Mouse (Mus musculus) heart, embryonic 11.5 days (tissue): ENCODE data around the gene Obscn. TPM values are rescaled to one million over a fixed set of nuclear protein-coding genes. Genes with fewer than 3 reads are reported as not detected.
A peak's percentile ranks its signal among the peaks of the same experiment; 100 is the strongest.
"Not testable (repeated sequence)": the region's sequence is repeated elsewhere in the genome, so short reads cannot be mapped to it uniquely, and the experiment has no call there.

ENCODE experiments used
- ATAC-seq: fragments of 200-750 bp; cut with Nextera tagmentation; replicated peaks from 2 replicates; pipeline ENCODE4 v1.8.0; 2017; ENCODE audit warnings: moderate library complexity; ENCODE audit not compliant: insufficient number of reproducible peaks, low FRiP score, low TSS enrichment
- H3K27ac ChIP-seq: fragments of 300-500 bp; sonication (generic); 2 replicates; pipeline ENCODE4 v1.5.1; 2014; ENCODE audit warnings: mild to moderate bottlenecking, low read depth, low read length
- H3K27me3 ChIP-seq: fragments of 300-500 bp; sonication (generic); 2 replicates; pipeline ENCODE4 v1.6.1; 2014; ENCODE audit warnings: mild to moderate bottlenecking, low read length, mixed read lengths; ENCODE audit not compliant: control insufficient read depth, insufficient read depth
- H3K36me3 ChIP-seq: fragments of 300-500 bp; sonication (generic); 2 replicates; pipeline ENCODE4 v1.6.1; 2014; ENCODE audit warnings: mild to moderate bottlenecking, low read length, moderate library complexity, mixed read lengths; ENCODE audit not compliant: control insufficient read depth, insufficient read depth
- H3K4me1 ChIP-seq: fragments of 300-500 bp; sonication (generic); 2 replicates; pipeline ENCODE4 v1.6.1; 2014; ENCODE audit warnings: low read length; ENCODE audit not compliant: control insufficient read depth, insufficient read depth
- H3K4me2 ChIP-seq: fragments of 300-500 bp; sonication (generic); 2 replicates; pipeline ENCODE4 v1.6.1; 2014; ENCODE audit warnings: mild to moderate bottlenecking, moderate library complexity
- H3K4me3 ChIP-seq: fragments of 300-500 bp; sonication (generic); 2 replicates; pipeline ENCODE4 v1.5.1; 2014; ENCODE audit warnings: low read depth, low read length
- H3K9ac ChIP-seq: fragments of 300-500 bp; sonication (generic); 2 replicates; pipeline ENCODE4 v1.6.1; 2014; ENCODE audit warnings: mild to moderate bottlenecking, low read depth, low read length, moderate library complexity
- H3K9me3 ChIP-seq: fragments of 300-500 bp; sonication (generic); replicated peaks from 2 replicates; pipeline ENCODE4 v1.6.1; 2016; ENCODE audit warnings: low read length; ENCODE audit not compliant: control insufficient read depth
- WGBS: fragments of 180-500 bp; shearing (Covaris S2); extraction: QIAGEN DNeasy Blood & Tissue Kit; methylation state at CpG from one replicate; pipeline ENCODE4 v1.1.7; 2014; ENCODE audit not compliant: insufficient replicate concordance; 5-methylcytosine and 5-hydroxymethylcytosine counted together
- polyA plus RNA-seq: library from polyadenylated mRNA; unstranded; fragments of >200 nt; fragmentation: Nextera tagmentation; extraction: Ambion mirVana; gene quantifications from 2 replicates; pipeline ENCODE4 v1.2.1, GENCODE M21; 2014

Obscn gene
- polyA plus RNA-seq, 1 experiment from 2014 or later, result 39.3 TPM

DNA sequence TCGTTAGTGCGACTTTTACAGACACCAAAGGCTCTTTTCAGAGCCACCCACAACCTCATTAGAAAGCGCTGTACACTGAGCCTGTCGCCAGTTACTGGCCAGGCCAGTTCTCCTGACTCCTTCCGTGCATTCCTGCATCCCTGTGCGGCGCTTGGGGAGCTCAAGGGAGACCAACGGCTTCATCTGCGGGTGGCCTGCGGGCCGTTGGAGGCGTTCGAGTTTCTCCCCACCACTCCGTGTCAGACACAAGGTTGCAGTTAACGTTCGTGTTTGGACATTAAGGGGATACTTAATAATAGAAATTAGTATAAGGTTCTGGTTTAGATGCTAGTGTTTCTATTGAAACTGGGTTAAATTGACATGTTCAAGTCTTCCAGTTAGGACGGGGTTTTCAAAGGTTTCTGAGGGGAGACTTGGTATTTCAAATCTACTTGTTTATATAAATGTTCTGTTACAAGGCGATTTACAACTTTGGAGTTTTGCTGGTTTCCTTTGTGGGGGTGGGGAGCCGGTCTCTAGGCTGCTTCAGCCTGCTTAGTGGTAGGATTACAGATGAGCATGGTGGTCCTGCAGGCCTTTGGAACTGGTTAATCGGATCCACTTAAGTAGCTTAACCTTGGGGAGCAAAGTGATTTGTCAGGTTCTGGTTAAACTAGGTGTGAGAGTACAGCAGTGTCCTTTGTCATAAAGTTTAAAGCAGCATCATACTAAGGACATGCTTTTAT, 180.9 kb downstream of the Obscn start:
- peaks cover 29% of the 10 kb centered on the region for H3K4me1 ChIP-seq
- WGBS, result under 1% methylated on average over 20 of the region's 20 CpGs
- H3K27ac ChIP-seq, result peak overlapping the region; percentile 99
- H3K4me2 ChIP-seq, result peak overlapping the region; percentile 87
- no peak for ATAC-seq
- no peaks in the 10 kb centered on the region for H3K9me3 ChIP-seq
- H3K4me3 ChIP-seq, result peak overlapping the region; percentile 82
- H3K36me3 ChIP-seq, result no peaks in the 10 kb centered on the region
- peaks cover 15% of the 10 kb centered on the region for H3K27me3 ChIP-seq
- H3K9ac ChIP-seq, result peak overlapping the region; percentile 96

DNA sequence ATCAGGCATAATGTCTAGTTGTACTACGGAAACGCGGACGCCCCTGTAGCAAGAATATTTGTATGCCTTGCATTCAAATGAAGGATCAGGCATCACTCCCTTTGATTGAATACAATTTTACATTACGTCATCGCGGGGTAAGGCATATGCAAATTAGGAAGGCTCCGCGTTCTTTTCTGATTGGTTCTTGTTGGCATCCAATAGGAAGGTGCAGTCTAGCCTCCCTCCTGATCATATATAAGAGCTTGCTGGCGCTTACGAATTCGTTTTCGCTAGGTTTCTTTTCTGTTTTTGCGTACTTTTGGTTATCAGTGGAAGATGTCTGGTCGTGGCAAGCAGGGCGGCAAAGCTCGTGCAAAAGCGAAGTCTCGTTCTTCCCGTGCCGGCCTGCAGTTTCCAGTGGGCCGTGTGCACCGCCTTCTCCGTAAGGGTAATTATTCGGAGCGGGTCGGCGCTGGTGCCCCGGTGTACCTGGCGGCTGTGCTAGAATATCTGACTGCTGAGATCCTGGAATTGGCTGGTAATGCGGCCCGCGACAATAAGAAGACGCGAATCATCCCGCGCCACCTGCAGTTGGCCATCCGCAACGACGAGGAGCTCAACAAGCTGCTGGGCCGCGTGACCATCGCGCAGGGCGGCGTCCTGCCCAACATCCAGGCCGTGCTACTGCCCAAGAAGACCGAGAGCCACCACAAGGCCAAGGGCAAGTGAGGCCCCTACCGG, 181.6 kb downstream of the Obscn start, which contains the start of the genes Hist3h2a and Trim17:
Gene Hist3h2a (plus strand): TSS at position 266 of the 723 bp plus-strand sequence.
Gene Trim17 (plus strand): TSS at position 266 of the 723 bp plus-strand sequence.
- Histone ChIP-seq H3K27me3 (peaks cover 20% of the 10 kb centered on the region), H3K4me3 (peak within 1 kb of the TSS; percentile 82), H3K9ac (peak within 1 kb of the TSS; percentile 96), H3K36me3 (no peaks in the 10 kb centered on the region), H3K9me3 (no peaks in the 10 kb centered on the region), H3K27ac (peak within 1 kb of the TSS; percentile 99), H3K4me2 (peak within 1 kb of the TSS; percentile 87), H3K4me1 (peaks cover 27% of the 10 kb centered on the region)
- ATAC-seq, result peak; percentile 92
- under 1% methylated on average over 49 of the region's 49 CpGs for WGBS

DNA sequence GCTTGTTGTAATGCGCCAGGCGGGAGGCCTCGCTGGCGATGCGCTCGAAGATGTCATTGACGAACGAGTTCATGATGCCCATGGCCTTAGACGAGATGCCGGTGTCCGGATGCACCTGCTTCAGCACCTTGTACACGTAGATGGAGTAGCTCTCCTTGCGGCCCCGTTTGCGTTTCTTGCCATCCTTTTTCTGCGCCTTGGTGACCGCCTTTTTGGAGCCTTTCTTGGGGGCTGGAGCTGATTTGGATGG, 182.1 kb downstream of the Obscn start:
- H3K9me3 ChIP-seq, H3K36me3 ChIP-seq: not testable (repeated sequence)
- peak overlapping the region; percentile 99 for H3K27ac ChIP-seq
- H3K27me3 ChIP-seq, result peaks cover 23% of the 10 kb centered on the region
- peak overlapping the region; percentile 74 for H3K9ac ChIP-seq
- ATAC-seq, result 0 out of 2 replicates have a peak, but pooled peaks have one; percentile 12
- H3K4me2 ChIP-seq, result peak overlapping the region; percentile 87
- under 1% methylated on average over 15 of the region's 17 CpGs for WGBS
- peaks cover 23% of the 10 kb centered on the region for H3K4me1 ChIP-seq
- H3K4me3 ChIP-seq, result peak overlapping the region; percentile 82

DNA sequence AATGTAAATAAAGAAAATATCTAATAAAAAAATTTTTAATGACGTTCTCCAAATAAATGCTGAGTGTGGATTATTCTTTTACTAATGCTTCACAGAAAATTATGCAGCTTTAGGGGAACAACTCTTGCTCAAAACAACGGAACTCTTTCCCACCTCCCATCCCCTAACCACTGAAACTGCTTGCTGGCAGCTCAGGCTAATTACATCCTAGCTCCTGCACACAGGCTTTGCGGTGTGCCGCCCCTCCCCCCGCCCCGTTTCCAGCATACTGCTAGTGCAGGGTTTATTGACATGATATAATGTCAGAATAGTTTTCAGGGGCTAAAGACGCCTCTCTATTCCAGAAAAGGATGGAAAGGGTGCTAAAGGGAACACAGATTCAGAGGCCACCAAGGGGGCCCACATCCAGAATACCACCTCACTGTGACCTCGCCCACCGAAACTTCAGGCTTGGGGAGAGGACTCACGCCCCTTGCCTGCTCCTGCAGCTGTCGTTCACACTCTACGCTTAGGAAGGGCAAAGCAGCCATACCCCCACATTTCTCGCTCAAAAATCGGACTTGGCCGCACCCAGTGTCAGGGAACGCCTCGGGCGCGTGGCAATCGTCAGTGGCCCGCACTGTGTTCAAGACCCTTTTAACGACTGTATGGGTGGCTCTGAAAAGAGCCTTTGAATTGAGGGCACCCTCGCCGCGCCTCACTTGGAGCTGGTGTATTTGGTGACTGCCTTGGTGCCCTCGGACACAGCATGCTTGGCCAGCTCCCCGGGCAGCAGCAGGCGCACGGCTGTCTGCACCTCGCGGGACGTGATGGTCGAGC, 182.6 kb downstream of the Obscn start:
- Histone ChIP-seq H3K4me1 (peaks cover 23% of the 10 kb centered on the region), H3K27me3 (peaks cover 23% of the 10 kb centered on the region), H3K9me3 (no peaks in the 10 kb centered on the region), H3K4me3 (peak overlapping the region; percentile 82), H3K36me3 (no peaks in the 10 kb centered on the region), H3K27ac (peak overlapping the region; percentile 99), H3K4me2 (peak overlapping the region; percentile 87), H3K9ac (peak overlapping the region; percentile 74)
- peak; percentile 2; the same call in 1 of the 2 replicates for ATAC-seq
- under 1% methylated on average over 33 of the region's 33 CpGs for WGBS

DNA sequence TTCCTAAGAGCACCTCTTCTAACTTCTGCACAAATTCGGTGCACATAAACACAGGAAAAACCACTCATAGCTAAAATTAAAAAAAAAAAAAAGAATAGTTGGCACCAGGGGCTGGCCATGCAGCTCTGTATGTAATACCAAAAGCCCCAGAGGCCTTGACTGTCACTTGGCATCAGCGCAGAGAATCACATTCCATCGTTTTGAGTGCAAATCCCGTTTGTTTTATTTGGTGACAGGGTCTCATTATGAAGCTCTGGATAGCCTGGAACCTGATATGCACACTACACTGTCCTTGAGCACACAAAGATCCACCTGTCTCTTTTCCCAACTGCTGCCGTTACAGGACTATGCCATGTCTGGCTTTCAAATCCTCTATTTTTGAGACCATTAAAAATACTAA, 185.0 kb downstream of the Obscn start:
- no peaks in the 10 kb centered on the region for H3K36me3 ChIP-seq
- H3K4me2 ChIP-seq, result no peak overlapping the region
- H3K4me1 ChIP-seq, result peaks cover 20% of the 10 kb centered on the region
- H3K27me3 ChIP-seq, result peaks cover 36% of the 10 kb centered on the region
- 78% methylated on average over 5 of the region's 5 CpGs for WGBS
- no peaks in the 10 kb centered on the region for H3K9me3 ChIP-seq
- ATAC-seq, result no peak
- no peak overlapping the region for H3K4me3 ChIP-seq
- no peak overlapping the region for H3K9ac ChIP-seq
- no peak overlapping the region for H3K27ac ChIP-seq

DNA sequence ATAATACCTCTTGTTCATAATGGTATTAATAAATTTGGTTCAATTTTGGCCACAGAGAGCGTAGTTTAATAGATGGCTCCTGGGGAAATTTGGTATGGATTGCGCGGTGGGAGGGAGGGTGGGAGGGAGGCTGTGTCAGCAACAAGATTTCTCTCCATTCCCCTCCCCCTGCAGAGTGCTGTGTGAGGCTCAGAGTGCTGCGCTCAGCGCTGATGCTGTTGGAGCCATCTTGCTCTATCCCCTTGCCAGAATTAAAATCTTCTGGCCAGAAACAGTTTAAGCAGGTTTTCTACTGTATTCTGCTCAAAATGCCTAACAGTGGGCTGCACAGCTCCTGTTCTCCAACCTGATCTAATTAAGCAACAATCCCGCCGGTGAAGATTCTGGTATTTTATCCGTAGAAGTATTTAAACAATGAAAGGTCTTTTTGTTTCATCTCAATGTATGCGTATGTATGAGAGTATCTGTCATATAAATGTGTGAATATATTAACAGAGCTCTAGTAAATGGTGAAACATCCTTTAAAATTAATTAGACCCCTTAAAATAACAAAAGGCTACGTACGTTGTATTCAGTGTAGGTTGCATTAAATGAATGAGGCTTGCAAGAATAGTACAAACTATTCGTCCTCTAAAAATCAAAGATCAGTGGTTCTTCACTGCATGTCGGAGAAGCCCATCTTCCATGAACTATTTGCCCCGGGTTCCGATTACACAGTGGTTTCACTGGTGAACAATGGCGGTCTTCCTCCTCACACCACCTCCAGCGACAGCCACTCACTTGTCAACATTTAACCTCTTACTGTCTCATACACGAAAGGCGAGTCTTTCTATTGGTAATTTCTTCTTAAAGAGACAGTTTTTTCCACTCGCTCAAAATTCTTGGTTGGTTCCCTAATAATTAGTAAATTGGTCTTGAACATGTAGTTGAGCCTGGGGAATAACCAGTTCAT, 186.4 kb downstream of the Obscn start:
- WGBS, result 13% methylated on average over 20 of the region's 20 CpGs
- no peak for ATAC-seq
- Histone ChIP-seq H3K4me2 (peak overlapping the region; percentile 72), H3K4me1 (peaks cover 17% of the 10 kb centered on the region; the same call in 1 of the 2 replicates), H3K9ac (peak overlapping the region; percentile 66), H3K27me3 (peaks cover 37% of the 10 kb centered on the region), H3K9me3 (no peaks in the 10 kb centered on the region), H3K27ac (peak overlapping the region; percentile 68; the same call in 1 of the 2 replicates), H3K36me3 (no peaks in the 10 kb centered on the region), H3K4me3 (peak overlapping the region; percentile 42)

DNA sequence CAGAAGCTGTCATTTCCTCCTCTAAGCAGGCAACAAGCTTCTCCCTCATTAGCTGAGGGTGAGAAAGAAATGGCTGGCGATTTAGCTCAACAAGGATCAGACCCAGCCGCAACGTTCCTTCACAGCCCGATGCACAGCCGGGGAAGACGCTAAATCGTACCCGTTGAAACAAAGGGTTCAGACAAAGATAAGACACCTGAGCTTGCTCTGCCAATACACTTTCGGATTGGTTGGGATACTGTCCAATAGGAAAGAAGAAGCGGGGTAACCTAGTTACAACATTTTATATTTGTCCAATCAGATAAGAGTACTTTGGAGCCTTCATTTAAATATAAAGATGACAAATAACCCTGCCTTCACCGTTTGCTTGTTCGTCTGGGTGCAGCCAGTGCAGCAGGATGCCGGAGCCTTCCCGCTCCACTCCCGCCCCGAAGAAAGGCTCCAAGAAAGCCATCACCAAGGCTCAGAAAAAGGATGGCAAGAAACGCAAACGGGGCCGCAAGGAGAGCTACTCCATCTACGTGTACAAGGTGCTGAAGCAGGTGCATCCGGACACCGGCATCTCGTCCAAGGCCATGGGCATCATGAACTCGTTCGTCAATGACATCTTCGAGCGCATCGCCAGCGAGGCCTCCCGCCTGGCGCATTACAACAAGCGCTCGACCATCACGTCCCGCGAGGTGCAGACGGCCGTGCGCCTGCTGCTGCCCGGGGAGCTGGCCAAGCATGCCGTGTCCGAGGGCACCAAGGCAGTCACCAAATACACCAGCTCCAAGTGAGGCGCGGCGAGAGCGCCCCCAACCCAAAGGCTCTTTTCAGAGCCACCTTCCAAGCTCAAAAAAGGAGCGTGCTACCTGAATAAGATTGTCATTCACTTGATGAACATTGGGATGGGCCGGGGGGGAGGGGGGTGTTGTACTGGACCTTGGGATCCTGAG, 187.4 kb downstream of the Obscn start, which contains the start of gene Hist3h2ba:
Gene Hist3h2ba (plus strand): TSS at position 379 of the 938 bp plus-strand sequence.
- ATAC-seq, result peak; percentile 74
- Histone ChIP-seq H3K4me1 (peaks cover 16% of the 10 kb centered on the region; the same call in 1 of the 2 replicates), H3K9ac (peak within 1 kb of the TSS; percentile 66), H3K27ac (peak within 1 kb of the TSS; percentile 68), H3K4me2 (peak within 1 kb of the TSS; percentile 72), H3K9me3 (no peaks in the 10 kb centered on the region), H3K36me3 (no peaks in the 10 kb centered on the region), H3K27me3 (peaks cover 43% of the 10 kb centered on the region), H3K4me3 (peak within 1 kb of the TSS; percentile 42)
- under 1% methylated on average over 41 of the region's 48 CpGs for WGBS
